Mouse (Mus musculus) small intestine, adult 2 months (tissue): ENCODE measurements around the gene Sp110.
"Not testable (repeated sequence)": the region's sequence is repeated elsewhere in the genome, so short reads cannot be mapped to it uniquely, and the experiment has no call there.

Experiments used
- CTCF ChIP-seq: fragments of 200-500 bp; IDR thresholded peaks from 2 replicates; pipeline ENCODE4 v1.5.1; 2012; ENCODE audit warnings: low read depth, mild to moderate bottlenecking, control low read depth, inconsistent platforms, low read length, moderate library complexity, mixed read lengths; ENCODE audit not compliant: insufficient replicate concordance, insufficient read length; ENCODE audit errors: extremely low read depth
- POLR2A ChIP-seq: fragments of 200-500 bp; IDR thresholded peaks from 2 replicates; pipeline ENCODE4 v1.6.1; 2012; ENCODE audit warnings: low read depth, mild to moderate bottlenecking, control low read depth, inconsistent platforms, low read length, moderate library complexity

DNA sequence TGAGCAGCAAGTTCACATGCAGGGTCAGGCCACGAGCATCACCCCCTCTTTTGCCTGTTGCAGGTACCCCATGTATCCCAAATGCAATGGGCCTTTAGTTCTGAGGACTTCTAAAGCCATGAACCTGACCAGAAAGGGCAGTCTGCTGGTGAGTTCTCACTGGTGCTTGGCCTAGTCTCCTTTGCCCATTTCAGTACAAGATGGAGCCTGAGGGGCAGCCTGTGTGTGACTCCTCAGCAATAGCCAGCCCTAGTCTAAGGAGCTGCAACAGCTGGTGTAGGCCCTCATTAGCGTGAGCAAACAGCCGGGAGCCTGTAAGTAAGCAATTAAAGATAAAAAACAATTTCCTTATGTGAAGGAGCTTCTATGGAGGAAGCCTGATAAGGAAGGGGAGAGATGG is 18.0 kb downstream of the Sp110 start:
- not testable (repeated sequence) for TF ChIP-seq POLR2A, CTCF
